Mouse (Mus musculus) liver, adult 2 months (tissue): Measurements from ENCODE around the gene Dynll1. TPM values are rescaled to one million over a fixed set of nuclear protein-coding genes. Genes with fewer than 3 reads are reported as not detected.
A peak's percentile ranks its signal among the peaks of the same experiment; 100 is the strongest.

ENCODE experiments used
- DNase-seq: peaks from one replicate; pipeline ENCODE4 v3.0.0-alpha.2; 2011; ENCODE audit warnings: low read depth, low spot score; ENCODE audit errors: extremely low read depth
- H3K27ac ChIP-seq: fragments of 200-500 bp; replicated peaks from 2 replicates; pipeline ENCODE4 v1.5.1; 2012; ENCODE audit warnings: low read depth, mild to moderate bottlenecking, control low read depth, inconsistent platforms, low read length; ENCODE audit not compliant: insufficient read depth
- H3K27me3 ChIP-seq: fragments of 200-500 bp; 2 replicates; pipeline ENCODE4 v1.6.1; 2012; ENCODE audit warnings: mild to moderate bottlenecking, moderate library complexity, low read length, inconsistent platforms; ENCODE audit not compliant: control insufficient read depth, insufficient read depth
- H3K36me3 ChIP-seq: fragments of 200-500 bp; 2 replicates; pipeline ENCODE4 v1.6.1; 2012; ENCODE audit warnings: low read length, inconsistent platforms; ENCODE audit not compliant: control insufficient read depth, insufficient read depth
- H3K4me1 ChIP-seq: fragments of 200-500 bp; 2 replicates; pipeline ENCODE4 v1.6.1; 2011; ENCODE audit warnings: low read length; ENCODE audit not compliant: control insufficient read depth, insufficient read depth
- H3K4me3 ChIP-seq: fragments of 200-500 bp; 2 replicates; pipeline ENCODE4 v1.5.1; 2011; ENCODE audit warnings: low read depth, mild to moderate bottlenecking, control low read depth, low read length, moderate library complexity; ENCODE audit not compliant: insufficient read depth
- H3K79me2 ChIP-seq: fragments of 200-500 bp; 2 replicates; pipeline ENCODE4 v1.6.1; 2012; ENCODE audit warnings: inconsistent platforms, mild to moderate bottlenecking, low read length, moderate library complexity; ENCODE audit not compliant: control insufficient read depth, insufficient read depth
- H3K9ac ChIP-seq: fragments of 200-500 bp; 2 replicates; pipeline ENCODE4 v1.6.1; 2012; ENCODE audit warnings: low read depth, mild to moderate bottlenecking, control low read depth, inconsistent platforms, low read length
- CTCF ChIP-seq: fragments of 200-500 bp; IDR thresholded peaks from 2 replicates; pipeline ENCODE4 v1.5.1; 2011; ENCODE audit warnings: low read depth, low read length, control low read depth
- POLR2A ChIP-seq: fragments of 200-500 bp; IDR thresholded peaks from 2 replicates; pipeline ENCODE4 v1.6.1; 2011; ENCODE audit warnings: low read length, control low read depth; ENCODE audit not compliant: insufficient read depth; ENCODE audit errors: extremely low read depth
- WGBS: fragments of 180-500 bp; shearing (Covaris S2); methylation state at CpG from one replicate; pipeline ENCODE4 v1.1.7; 2018; 5-methylcytosine and 5-hydroxymethylcytosine counted together
- polyA plus RNA-seq: library from polyadenylated mRNA; depleted of rRNA; stranded (reverse); fragments of >200 nt; gene quantifications from 2 replicates; pipeline ENCODE4 v1.2.3, GENCODE M21; 2012; rRNA removed
- total RNA-seq: library from RNA; depleted of rRNA; stranded (reverse); fragments of >200 nt; gene quantifications from 2 replicates; pipeline ENCODE4 v1.2.3, GENCODE M21; 2014; rRNA removed

The Dynll1 gene
- total and polyA plus RNA-seq, 2 experiments: 13.1 to 25.8 TPM

- 40% methylated on average over 8 of the region's 8 CpGs for WGBS
- TF ChIP-seq POLR2A: no peak
- TF ChIP-seq CTCF: no peak
- no peaks in the 10 kb centered on the region for H3K27me3 ChIP-seq
- peaks cover 32% of the 10 kb centered on the region for H3K79me2 ChIP-seq
- H3K4me1 ChIP-seq: peaks cover 9% of the 10 kb centered on the region
- no peak overlapping the region for H3K4me3 ChIP-seq
- peak; percentile 71 for DNase-seq
- peaks cover 19% of the 10 kb centered on the region for H3K36me3 ChIP-seq
- no peak overlapping the region for H3K27ac ChIP-seq
- H3K9ac ChIP-seq: no peak overlapping the region
Measured at GRCm38 (mm10) chr5:115261141-115261540, 39.7 kb downstream of the Dynll1 start.

GRCm38 (mm10) chr5:115260356-115260755 is 40.4 kb downstream of the Dynll1 start:
- Histone ChIP-seq H3K79me2 (peaks cover 27% of the 10 kb centered on the region; the same call in 1 of the 2 replicates), H3K27ac (no peak overlapping the region), H3K36me3 (peaks cover 27% of the 10 kb centered on the region), H3K27me3 (no peaks in the 10 kb centered on the region), H3K9ac (no peak overlapping the region), H3K4me3 (no peak overlapping the region), H3K4me1 (peaks cover 5% of the 10 kb centered on the region; the same call in 1 of the 2 replicates)
- WGBS: 84% methylated on average over 6 of the region's 6 CpGs
- TF ChIP-seq POLR2A (no peak), CTCF (no peak)
- no peak for DNase-seq

- no peak overlapping the region for H3K4me3 ChIP-seq
- H3K27ac ChIP-seq: no peak overlapping the region
- no peak for DNase-seq
- H3K9ac ChIP-seq: no peak overlapping the region
- peaks cover 5% of the 10 kb centered on the region; the same call in 1 of the 2 replicates for H3K4me1 ChIP-seq
- H3K79me2 ChIP-seq: 0 out of 2 replicates have a peak, but pooled peaks cover 5% of the 10 kb centered on the region
- WGBS: 78% methylated on average over 10 of the region's 10 CpGs
- H3K27me3 ChIP-seq: no peaks in the 10 kb centered on the region
- peaks cover 30% of the 10 kb centered on the region for H3K36me3 ChIP-seq
- no peak for TF ChIP-seq POLR2A
- TF ChIP-seq CTCF: no peak
Measured at GRCm38 (mm10) chr5:115256909-115257546, 43.8 kb downstream of the Dynll1 start.

- H3K27me3 ChIP-seq: no peaks in the 10 kb centered on the region
- H3K79me2 ChIP-seq: 0 out of 2 replicates have a peak, but pooled peaks cover 1% of the 10 kb centered on the region
- peaks cover 38% of the 10 kb centered on the region for H3K36me3 ChIP-seq
- WGBS: 88% methylated on average over 1 of the region's 1 CpGs
- H3K27ac ChIP-seq: no peak overlapping the region
- H3K9ac ChIP-seq: no peak overlapping the region
- H3K4me3 ChIP-seq: no peak overlapping the region
- H3K4me1 ChIP-seq: no peaks in the 10 kb centered on the region
- TF ChIP-seq CTCF (no peak), POLR2A (no peak)
- no peak for DNase-seq
Measured at GRCm38 (mm10) chr5:115255472-115255871, 45.3 kb downstream of the Dynll1 start.

Other genes with a start within 250 kb of the Dynll1 start
- gene Gm10401, start 202.7 kb downstream of the Dynll1 start, total RNA-seq: not detected in 2 replicates
- 0.17 TPM in 1 of 2 replicates, not detected in the other for gene Gm10401, start 202.7 kb downstream of the Dynll1 start, polyA plus RNA-seq
- gene Acads, start 181.7 kb downstream of the Dynll1 start, total RNA-seq: 140 and 143 TPM in 2 replicates
- 255 and 293 TPM in 2 replicates for gene Acads, start 181.7 kb downstream of the Dynll1 start, polyA plus RNA-seq
- gene Unc119b, start 166.0 kb downstream of the Dynll1 start, total RNA-seq: 12.5 and 17.3 TPM in 2 replicates
- 29.4 and 32.0 TPM in 2 replicates for gene Unc119b, start 166.0 kb downstream of the Dynll1 start, polyA plus RNA-seq
- gene Mlec, start 142.8 kb downstream of the Dynll1 start, total RNA-seq: 33.7 and 44.7 TPM in 2 replicates
- 40.8 and 41.8 TPM in 2 replicates for gene Mlec, start 142.8 kb downstream of the Dynll1 start, polyA plus RNA-seq
- gene Cabp1, start 106.6 kb downstream of the Dynll1 start, total RNA-seq: 0.09 TPM in 1 of 2 replicates, not detected in the other
- 0.07 and 0.21 TPM in 2 replicates for gene Cabp1, start 106.6 kb downstream of the Dynll1 start, polyA plus RNA-seq
- 56.2 and 59.2 TPM in 2 replicates for gene Pop5, start 65.2 kb downstream of the Dynll1 start, total RNA-seq
- 70.3 and 91.0 TPM in 2 replicates for gene Pop5, start 65.2 kb downstream of the Dynll1 start, polyA plus RNA-seq
- gene Rnf10, start 28.1 kb downstream of the Dynll1 start, total RNA-seq: 32.1 and 42.9 TPM in 2 replicates
- gene Rnf10, start 28.1 kb downstream of the Dynll1 start, polyA plus RNA-seq: 79.2 and 81.3 TPM in 2 replicates
- 20.7 and 24.6 TPM in 2 replicates for gene Coq5, start 21.3 kb downstream of the Dynll1 start, total RNA-seq
- gene Coq5, start 21.3 kb downstream of the Dynll1 start, polyA plus RNA-seq: 13.7 and 13.9 TPM in 2 replicates
- 17.0 and 21.7 TPM in 2 replicates for gene Srsf9, start 26.2 kb upstream of the Dynll1 start, total RNA-seq
- 25.2 and 25.3 TPM in 2 replicates for gene Srsf9, start 26.2 kb upstream of the Dynll1 start, polyA plus RNA-seq
- gene Gatc, start 40.2 kb upstream of the Dynll1 start, total RNA-seq: 6.3 and 8.6 TPM in 2 replicates
- 11.0 and 12.7 TPM in 2 replicates for gene Gatc, start 40.2 kb upstream of the Dynll1 start, polyA plus RNA-seq
- 12.9 and 14.5 TPM in 2 replicates for gene Triap1, start 40.2 kb upstream of the Dynll1 start, total RNA-seq
- gene Triap1, start 40.2 kb upstream of the Dynll1 start, polyA plus RNA-seq: 11.4 and 11.8 TPM in 2 replicates
- gene Cox6a1, start 48.0 kb upstream of the Dynll1 start, total RNA-seq: 422 and 505 TPM in 2 replicates
- gene Cox6a1, start 48.0 kb upstream of the Dynll1 start, polyA plus RNA-seq: 2,238 and 2,515 TPM in 2 replicates
- not detected in 2 replicates for gene Msi1, start 128.6 kb upstream of the Dynll1 start, total RNA-seq
- 0.09 and 0.35 TPM in 2 replicates for gene Msi1, start 128.6 kb upstream of the Dynll1 start, polyA plus RNA-seq
- 0.40 and 2.7 TPM in 2 replicates for gene Pla2g1b, start 165.3 kb upstream of the Dynll1 start, total RNA-seq
- gene Pla2g1b, start 165.3 kb upstream of the Dynll1 start, polyA plus RNA-seq: not detected in 2 replicates
- gene Sirt4, start 183.7 kb upstream of the Dynll1 start, total RNA-seq: 11.5 and 15.0 TPM in 2 replicates
- gene Sirt4, start 183.7 kb upstream of the Dynll1 start, polyA plus RNA-seq: 26.1 and 26.6 TPM in 2 replicates
- 10.5 and 15.2 TPM in 2 replicates for gene Pxn, start 205.7 kb upstream of the Dynll1 start, total RNA-seq
- 33.6 and 40.2 TPM in 2 replicates for gene Pxn, start 205.7 kb upstream of the Dynll1 start, polyA plus RNA-seq